ENCODE assay signal across 10 mouse cellular contexts in genomic region chr12:76506522-76506921, GRCm38 (mm10). TPM values are rescaled to one million over a fixed set of nuclear protein-coding genes. Genes with fewer than 3 reads are reported as not detected.
DNase-seq lines count a peak whose midpoint lies in the region; ATAC-seq lines count a peak whose summit lies in the region.
"Had no signal": no experiment of that assay in that cellular context is flagged by ENCODE, and none has a peak within 500 bp of the region (broad histone marks: within the 10 kb centered on the region; RNA-seq: fewer than 3 reads in every experiment).

No protein-coding gene starts in this region.

- no peaks in the 10 kb centered on the region for H3K27me3 ChIP-seq in kidney, embryonic 14.5 days (ENCODE audit: control insufficient read depth, insufficient read depth, low read length)
- H3K27me3 ChIP-seq in forebrain, embryonic 11.5 days (ENCODE audit: control insufficient read depth, insufficient read depth, low read length) = no peaks in the 10 kb centered on the region
- H3K27me3 ChIP-seq in heart, embryonic 16.5 days (ENCODE audit: control insufficient read depth, insufficient read depth, low read length) = no peaks in the 10 kb centered on the region
- H3K27me3 ChIP-seq: CH12.LX had no signal

- H3K4me1 ChIP-seq in kidney, embryonic 14.5 days (ENCODE audit: control insufficient read depth, insufficient read depth, low read length) = peaks cover 24% of the 10 kb centered on the region
- peaks cover 3% of the 10 kb centered on the region; the same call in 1 of the 2 replicates for H3K4me1 ChIP-seq in forebrain, embryonic 11.5 days (replicated peaks; ENCODE audit: control insufficient read depth, insufficient read depth, low read length)
- H3K4me1 ChIP-seq in heart, embryonic 16.5 days (ENCODE audit: control insufficient read depth, insufficient read depth, low read length) = peaks cover 8% of the 10 kb centered on the region

- 75% methylated on average over 2 of the region's 2 CpGs for WGBS in kidney, embryonic 14.5 days
- WGBS in forebrain, embryonic 11.5 days = 33% methylated on average over 2 of the region's 2 CpGs
- WGBS in heart, embryonic 16.5 days = 36% methylated on average over 2 of the region's 2 CpGs

- ATAC-seq in kidney, embryonic 14.5 days (ENCODE audit: low FRiP score, low TSS enrichment) = no peak
- ATAC-seq in forebrain, embryonic 11.5 days (replicated peaks; ENCODE audit: low FRiP score) = no peak
- ATAC-seq in heart, embryonic 16.5 days (replicated peaks; ENCODE audit: extremely low read depth, insufficient read depth, low FRiP score) = peak; percentile 88

- no peak for DNase-seq in kidney, postnatal 25 days
- DNase-seq in forebrain, embryonic 11.5 days (ENCODE audit: low spot score) = no peak
- peak; percentile 33 for DNase-seq in lung, postnatal 14 days
- peak; percentile 63 for DNase-seq in testis, postnatal 14 days (ENCODE audit: low spot score)
- DNase-seq in thymus, adult 18-20 months = no peak
- no peak for DNase-seq in adrenal gland, adult 8-10 months

- H3K9me3 ChIP-seq in kidney, embryonic 14.5 days (ENCODE audit: control insufficient read depth, low read length) = no peaks in the 10 kb centered on the region
- H3K9me3 ChIP-seq in forebrain, embryonic 11.5 days (ENCODE audit: control insufficient read depth, low read length) = no peaks in the 10 kb centered on the region
- no peaks in the 10 kb centered on the region for H3K9me3 ChIP-seq in heart, embryonic 16.5 days (replicated peaks; ENCODE audit: control insufficient read depth, low read length)
- H3K9me3 ChIP-seq: megakaryocyte, embryonic 14.5 days had no signal

- H3K9ac ChIP-seq in kidney, embryonic 14.5 days (ENCODE audit: low read depth, low read length) = peak overlapping the region; percentile 23; the same call in 1 of the 2 replicates
- H3K9ac ChIP-seq in forebrain, embryonic 11.5 days (ENCODE audit: low read length) = 0 out of 2 replicates have a peak overlapping the region, but pooled peaks have one; percentile 14
- H3K9ac ChIP-seq in heart, embryonic 16.5 days (ENCODE audit: low read length) = peak overlapping the region; percentile 25; the same call in 1 of the 2 replicates

- 0 out of 2 replicates have a peak overlapping the region, but pooled peaks have one; percentile 51 for H3K27ac ChIP-seq in kidney, embryonic 14.5 days (ENCODE audit: low read depth, low read length)
- H3K27ac ChIP-seq in forebrain, embryonic 11.5 days (ENCODE audit: low read depth, low read length) = no peak overlapping the region
- H3K27ac ChIP-seq in heart, embryonic 16.5 days (ENCODE audit: low read length) = peak overlapping the region; percentile 67

- H3K4me3 ChIP-seq in kidney, embryonic 14.5 days (ENCODE audit: low read length) = no peak overlapping the region
- H3K4me3 ChIP-seq in forebrain, embryonic 11.5 days (ENCODE audit: low read depth, low read length) = no peak overlapping the region
- no peak overlapping the region for H3K4me3 ChIP-seq in heart, embryonic 16.5 days (ENCODE audit: low read length)
- H3K4me3 ChIP-seq: megakaryocyte, embryonic 14.5 days had no signal

- H3K4me2 ChIP-seq in kidney, embryonic 14.5 days (replicated peaks; ENCODE audit: low read depth, low read length) = no peak overlapping the region
- H3K4me2 ChIP-seq in forebrain, embryonic 11.5 days (ENCODE audit: low read depth, low read length, severe bottlenecking) = no peak overlapping the region
- no peak overlapping the region for H3K4me2 ChIP-seq in heart, embryonic 16.5 days (ENCODE audit: low read depth, low read length)

- H3K36me3 ChIP-seq in kidney, embryonic 14.5 days (ENCODE audit: control insufficient read depth, insufficient read depth, low read length) = no peaks in the 10 kb centered on the region
- H3K36me3 ChIP-seq in forebrain, embryonic 11.5 days (ENCODE audit: control insufficient read depth, insufficient read depth, low read length) = no peaks in the 10 kb centered on the region
- H3K36me3 ChIP-seq in heart, embryonic 16.5 days (ENCODE audit: control insufficient read depth, insufficient read depth) = no peaks in the 10 kb centered on the region

RNA-seq across cellular contexts. Expression of gene Plekhg3, which starts 24.2 kb away (rescaled TPM):
- polyA plus RNA-seq in kidney, embryonic 14.5 days (2014; fragmentation: Nextera tagmentation; extraction: Ambion mirVana) = 7.9 and 15.1 TPM in 2 replicates
- 1.0 and 1.3 TPM in 2 replicates for polyA plus RNA-seq in forebrain, embryonic 11.5 days (2014; fragmentation: Nextera tagmentation; extraction: Ambion mirVana)
- polyA plus RNA-seq in heart, embryonic 16.5 days (2015; fragmentation: Nextera tagmentation; extraction: Ambion mirVana) = 6.8 and 9.5 TPM in 2 replicates
- 10 to 100 TPM; 10.8 to 23.4 (median 16.2) TPM for total RNA-seq in adrenal gland, adult 8-10 months (2022)

Comparison
In these comparisons a context has a peak if more than half of its experiments do, and no peak if none do; other contexts are left out.
1. DNase-seq: peak in lung, postnatal 14 days (single experiment) and testis, postnatal 14 days (single experiment); none in kidney, postnatal 25 days (0 of 2), forebrain, embryonic 11.5 days (single experiment), thymus, adult 18-20 months (0 of 2) and adrenal gland, adult 8-10 months (single experiment).
2. Peak in every context shown above with its lines, with median percentiles within 50 percentile points of each other: H3K9ac ChIP-seq.